Mouse (Mus musculus) c-Kit-positive CD71-negative TER-119-negative erythroid progenitor cells, embryonic 14.5 days (primary cell): ENCODE measurements around the gene Tmem88.

Source experiments
- DNase-seq: peaks from one replicate; pipeline ENCODE4 v3.0.0-alpha.2; 2013; ENCODE audit warnings: low read depth

Tmem88 gene

DNA sequence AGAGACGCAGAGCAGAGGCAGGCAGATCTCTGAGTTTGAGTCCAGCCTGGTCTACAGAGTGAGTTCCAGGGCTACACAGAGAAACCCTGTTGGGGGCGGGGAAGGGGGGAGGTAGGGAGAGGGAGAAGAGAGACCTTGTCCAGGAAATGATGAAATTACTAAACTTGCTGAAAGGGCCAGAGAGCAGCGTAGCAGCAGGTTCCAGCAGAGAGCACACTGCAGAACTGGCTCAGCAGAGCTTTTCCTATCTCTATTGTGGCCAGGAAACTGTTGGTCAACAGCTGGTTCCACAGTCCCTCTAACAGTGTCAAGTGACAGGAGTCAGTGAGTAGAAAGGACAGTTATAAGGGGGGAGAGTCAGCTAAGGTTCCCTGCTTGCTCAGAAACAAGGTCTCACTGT is 18.4 kb downstream of the Tmem88 start:
- no peak for DNase-seq

DNA sequence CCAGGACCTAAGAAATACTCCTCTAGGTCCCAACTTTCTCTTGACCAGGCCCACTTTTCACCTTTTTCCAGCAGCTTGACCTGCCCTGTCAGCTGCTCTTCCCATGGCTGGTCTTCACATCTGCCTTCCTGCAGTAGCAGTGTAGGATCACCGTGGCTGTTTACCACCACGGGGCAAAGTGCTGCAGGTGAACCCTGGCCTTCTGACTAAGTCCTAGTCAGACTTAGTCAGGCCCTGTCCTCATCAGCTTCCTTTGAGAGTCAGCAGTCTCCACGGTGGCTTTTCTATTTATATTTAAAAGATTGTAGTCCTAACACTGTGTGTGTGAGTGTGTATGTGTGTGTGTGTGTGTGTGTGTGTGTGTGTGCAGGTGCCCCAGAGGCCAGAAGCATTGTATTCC is 20.3 kb downstream of the Tmem88 start:
- DNase-seq: no peak

DNA sequence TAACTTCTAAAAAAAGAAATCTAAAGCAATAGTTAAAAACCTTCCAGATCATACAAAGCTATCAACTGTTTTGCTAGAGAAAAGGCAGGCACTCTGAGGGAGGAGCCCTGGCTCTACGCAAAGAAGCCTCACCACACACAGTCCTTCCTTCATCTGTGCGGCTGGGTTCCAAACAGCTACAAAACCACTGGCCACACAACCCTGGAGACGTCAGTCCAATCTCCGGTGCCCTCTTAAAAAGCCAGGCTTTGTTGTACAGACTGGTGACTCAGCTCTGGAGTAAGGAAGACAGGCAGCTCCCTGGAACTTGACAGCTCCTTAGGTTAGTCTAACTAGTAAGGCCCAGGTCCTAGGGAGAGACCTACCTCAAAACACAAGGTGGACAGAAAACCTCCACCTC is 22.4 kb downstream of the Tmem88 start:
- DNase-seq: no peak

DNA sequence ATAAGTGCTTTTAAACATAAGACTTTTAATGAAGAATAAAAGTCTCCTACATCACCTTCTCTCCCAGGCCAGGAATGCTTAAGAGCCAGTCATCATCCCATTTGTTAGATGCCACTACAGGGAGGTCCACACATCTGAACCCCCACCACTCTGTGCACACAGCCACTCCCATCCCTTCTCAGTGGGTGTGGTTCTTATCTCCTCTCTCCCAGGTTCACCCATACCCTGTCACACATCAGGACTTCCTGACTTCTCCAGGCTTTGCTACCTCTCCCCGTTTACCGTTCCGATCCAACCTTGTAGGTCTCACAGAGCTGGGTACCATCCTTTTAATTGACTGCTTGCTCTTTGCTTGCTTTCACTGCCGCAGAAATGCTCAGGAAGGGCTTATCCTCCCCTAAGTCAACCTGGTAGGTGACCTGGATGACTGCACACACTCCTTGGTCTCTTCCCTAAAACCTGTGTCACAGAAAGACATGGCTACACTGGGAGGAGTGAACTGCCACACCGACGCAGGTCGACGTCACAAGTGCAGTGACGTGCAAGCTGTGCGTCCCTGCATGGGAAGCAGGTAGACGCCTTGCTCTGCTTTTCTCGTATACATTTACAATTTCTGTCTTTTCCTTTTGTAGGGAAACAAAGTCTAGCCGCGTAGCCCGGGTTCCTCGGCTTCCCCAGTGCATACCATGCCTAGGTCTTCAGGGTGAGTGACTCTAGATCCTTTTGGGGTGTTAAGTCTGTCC is 24.6 kb downstream of the Tmem88 start:
- no peak for DNase-seq

DNA sequence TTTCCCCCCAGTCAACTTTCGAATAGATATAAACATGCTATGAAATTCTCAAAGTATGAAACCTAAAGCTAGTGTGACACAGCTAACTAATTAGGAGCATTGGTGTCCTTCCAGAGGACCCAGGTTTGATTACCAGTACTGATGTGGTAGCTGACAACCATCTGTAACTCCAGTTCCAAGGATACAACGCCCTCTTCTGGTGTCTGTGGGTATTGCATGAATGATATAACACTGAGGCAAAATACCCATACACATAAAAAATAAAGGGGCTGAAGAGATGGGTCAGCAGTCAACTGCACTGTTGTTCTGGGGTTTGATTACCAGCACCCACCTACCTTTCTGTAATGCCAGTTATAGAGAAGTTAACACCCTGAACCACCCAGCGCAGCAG is 25.3 kb downstream of the Tmem88 start:
- no peak for DNase-seq

DNA sequence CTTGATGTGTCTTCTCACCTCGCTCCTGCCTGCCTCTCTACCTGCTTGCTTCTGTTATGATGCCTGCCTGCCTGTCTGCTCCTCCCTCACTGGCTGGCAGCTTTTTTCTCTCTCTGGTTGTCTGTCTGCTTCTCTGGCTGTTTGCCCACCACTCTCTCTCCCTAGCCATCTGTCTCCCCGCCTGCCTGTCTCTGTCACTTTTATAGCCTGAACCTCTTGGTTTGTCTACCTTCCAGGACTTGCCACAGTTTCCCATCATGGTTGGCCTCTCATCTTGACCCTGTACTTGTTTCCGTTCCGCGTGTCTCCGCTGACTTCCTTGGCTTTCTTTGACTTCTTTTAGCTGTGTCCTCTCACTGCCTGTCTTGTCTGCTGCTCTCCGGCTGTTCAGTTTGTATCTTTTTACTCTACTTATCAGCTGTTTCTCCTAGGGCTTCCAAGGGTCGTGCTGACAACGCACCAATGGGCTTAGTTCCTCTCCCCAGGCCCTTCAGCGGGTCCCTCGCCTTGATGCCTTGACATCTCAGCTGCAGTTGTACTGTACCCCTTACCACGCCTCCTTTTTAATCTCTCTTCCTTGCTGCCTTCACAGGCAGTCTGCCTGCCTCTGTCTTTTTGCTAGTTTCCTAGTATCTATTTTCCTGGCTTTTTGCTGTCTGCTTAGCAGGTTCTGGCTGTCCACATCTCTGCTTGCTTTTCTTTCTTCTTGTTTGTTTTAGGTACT is 25.8 kb downstream of the Tmem88 start:
- DNase-seq: no peak

DNA sequence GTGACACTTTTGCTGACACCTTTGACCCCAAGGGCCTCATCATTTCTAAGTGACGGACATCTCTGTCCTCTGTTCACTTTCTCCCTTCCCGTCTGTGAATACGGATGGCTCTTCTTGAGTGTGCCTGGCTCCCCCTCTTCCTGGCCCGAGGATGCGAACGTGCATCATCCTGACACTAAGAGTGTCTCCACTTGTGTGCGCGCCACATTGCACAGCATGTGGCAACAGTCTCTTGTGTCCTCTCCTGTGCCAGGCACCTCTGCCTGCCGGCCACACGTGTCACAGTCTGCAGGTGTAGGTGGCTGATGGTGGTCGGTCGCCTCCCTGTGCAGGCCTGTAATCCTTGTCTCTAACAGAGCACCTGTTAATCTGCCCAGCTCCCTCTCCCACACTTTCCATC is 26.4 kb downstream of the Tmem88 start:
- DNase-seq: no peak

DNA sequence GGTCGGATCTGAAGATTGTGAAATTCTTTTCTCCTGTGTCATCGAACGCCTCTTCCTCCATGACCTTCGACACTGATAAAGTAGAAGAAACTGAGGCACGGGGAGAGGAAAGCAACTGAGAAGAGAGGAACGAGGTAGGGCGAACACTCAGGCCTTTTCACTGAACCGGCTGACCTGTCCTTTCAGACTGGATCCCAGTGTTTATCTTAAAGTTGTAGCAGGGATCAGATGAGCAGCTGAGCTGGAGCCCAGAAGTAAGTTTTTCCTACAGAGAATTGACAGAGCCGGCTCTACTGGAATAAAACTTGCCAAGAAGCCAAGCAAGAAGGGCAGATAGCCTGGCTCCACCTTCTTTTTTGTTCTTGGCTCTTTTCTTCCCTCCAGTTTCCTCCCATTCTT is 27.2 kb downstream of the Tmem88 start:
- no peak for DNase-seq

DNA sequence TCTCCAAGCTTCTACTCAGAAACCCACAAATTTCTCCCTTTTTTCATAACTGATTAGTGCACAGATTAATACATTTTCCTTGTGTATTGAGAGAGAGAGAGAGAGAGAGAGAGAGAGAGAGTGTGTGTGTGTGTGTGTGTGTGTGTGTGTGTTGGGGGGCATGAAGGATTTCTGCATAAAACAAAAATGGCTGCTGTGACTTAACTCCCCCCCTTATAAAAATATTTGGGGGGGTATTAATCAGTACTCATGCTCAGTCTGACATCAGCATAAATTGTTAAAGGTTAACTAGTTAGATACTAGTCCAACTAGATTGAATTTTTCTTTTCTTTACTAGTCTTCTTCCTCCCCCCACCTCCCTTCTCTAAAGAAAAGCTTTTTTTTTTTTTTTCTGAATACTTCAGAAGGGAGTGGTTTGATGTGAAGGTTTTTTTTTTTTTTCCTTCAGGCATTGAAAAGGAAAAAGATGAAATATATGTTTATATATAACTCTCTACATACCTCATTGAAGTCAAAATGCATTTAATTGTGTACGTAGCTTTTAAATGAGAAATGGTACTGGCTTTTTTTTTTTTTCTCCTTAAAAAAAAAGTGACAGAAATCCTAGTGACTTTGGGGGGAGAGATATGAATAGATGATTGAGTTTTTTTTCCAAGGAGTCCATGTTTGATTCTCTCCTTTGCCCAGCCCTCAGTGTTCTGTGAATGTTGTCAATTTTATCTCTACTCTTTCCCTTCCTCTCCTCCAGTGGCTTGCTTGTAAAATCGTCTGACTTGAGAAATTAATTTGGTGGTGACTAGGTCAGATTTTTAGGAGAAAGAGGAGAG is 27.8 kb downstream of the Tmem88 start:
- no peak for DNase-seq

DNA sequence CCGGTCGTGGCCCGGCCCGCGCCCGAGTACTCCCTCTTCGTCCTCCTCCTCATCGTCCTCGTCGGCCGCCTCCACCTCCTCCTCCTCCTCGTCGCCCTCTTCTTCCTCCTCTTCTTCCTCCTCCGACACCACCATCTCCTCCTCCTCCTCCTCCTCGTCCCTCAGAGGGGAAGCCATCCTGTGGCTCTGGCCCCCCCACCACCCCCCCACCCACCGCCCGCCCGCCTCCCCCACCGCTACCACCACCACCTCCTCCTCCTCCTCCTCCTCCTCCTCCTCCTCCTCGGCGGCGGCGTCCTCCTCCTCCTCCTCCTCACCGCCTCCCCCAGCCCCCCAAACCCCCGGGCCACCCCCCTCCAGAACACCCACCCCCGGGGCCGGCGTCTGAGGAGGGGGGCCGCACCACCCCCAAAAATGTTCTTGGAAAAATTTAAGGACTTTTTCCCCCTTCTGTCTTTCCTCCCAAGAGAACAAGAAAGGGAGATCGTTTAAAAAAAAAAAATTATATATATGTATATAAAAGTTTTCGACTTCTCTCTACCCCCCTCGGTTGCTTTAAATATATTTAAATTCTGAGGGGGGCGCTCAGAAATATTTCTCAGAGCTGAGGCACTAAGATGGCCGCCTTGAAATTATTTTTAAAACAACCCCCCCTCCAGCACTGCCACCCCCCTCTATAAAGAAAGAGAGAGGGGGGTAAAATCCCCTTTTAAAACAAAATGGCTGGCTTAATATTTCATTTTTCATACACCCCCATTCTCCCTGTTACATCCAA is 28.6 kb downstream of the Tmem88 start, which contains the start of gene Chd3:
Gene Chd3, minus strand, starts transcription at position 192 of the 775 bp plus-strand sequence.
- DNase-seq: no peak

DNA sequence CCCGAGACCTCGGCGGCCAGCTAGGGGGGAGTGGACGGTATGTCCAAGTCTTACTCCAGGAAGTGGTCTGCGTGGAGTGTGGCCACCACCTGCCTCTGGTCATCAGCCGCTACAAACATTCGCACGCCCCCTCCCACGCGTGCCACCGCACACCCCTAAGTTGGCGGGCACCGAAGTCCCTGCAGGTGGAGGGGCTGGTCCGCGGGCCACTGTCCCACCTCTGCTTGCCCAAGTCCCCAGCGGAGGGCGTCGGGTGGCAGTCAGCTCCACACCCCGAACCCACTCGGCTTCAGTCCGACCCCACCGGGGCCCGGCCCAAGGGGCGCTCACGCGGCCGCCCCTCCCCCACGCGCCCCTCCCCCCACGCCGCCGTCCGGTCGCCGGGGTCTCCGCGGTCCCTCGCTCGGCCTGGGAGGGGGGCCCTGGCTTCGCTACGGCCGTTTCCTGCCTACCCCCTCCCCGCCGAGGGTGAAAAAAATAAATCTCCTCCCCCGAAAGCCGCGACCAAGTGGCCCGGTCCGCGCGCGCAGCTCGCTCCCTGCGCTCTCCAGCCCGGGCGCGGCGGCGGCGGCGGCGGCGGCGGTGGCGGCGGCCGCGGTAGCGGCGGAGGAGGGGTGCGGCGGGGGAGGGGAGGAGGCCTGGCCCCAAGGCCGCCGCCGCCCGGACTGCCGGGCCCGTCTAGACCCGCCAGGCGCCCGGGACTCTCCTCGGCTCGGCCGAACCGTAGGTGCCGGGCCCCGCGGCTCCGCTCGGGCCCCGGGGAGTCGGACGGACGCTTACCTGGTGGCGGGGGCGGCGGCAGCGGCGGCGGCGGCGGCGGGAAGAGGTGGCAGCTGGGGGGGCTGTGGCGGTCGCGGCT is 29.4 kb downstream of the Tmem88 start:
- no peak for DNase-seq

DNA sequence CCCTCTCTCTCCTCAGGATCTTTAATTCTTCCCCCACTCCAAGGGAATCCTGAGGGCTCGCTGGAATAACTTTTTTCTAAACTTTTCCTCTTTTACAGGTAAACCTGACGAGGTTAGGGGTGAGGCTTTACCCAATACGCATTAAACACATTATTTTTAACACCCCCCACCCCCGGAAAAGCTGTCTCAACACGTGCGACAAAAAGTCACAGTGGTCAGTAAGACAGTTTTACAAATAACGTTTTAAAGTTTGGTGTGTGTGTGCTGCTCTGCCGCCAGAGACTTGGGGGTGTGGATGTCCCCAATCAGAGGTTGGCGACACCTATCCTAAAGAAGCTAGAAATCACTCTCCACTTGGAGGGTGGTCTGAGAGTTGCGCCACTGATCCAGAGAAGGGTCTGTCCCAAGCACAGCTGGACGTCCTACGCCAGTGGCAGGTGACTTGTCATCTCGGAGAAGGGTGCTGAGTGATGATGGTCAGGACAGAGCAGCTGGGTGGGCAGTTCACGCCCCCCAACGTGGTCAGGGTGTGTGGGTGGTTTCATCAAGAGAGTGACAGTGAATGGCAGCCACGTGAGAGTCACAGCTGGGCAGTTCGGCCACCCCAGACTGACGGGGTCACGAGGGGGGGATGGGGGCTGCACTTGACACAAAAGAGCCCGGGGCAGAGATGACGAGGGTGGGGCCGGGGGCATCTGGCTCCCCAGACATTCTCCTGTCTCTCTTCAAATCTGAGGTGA is 30.2 kb downstream of the Tmem88 start:
- DNase-seq: no peak

DNA sequence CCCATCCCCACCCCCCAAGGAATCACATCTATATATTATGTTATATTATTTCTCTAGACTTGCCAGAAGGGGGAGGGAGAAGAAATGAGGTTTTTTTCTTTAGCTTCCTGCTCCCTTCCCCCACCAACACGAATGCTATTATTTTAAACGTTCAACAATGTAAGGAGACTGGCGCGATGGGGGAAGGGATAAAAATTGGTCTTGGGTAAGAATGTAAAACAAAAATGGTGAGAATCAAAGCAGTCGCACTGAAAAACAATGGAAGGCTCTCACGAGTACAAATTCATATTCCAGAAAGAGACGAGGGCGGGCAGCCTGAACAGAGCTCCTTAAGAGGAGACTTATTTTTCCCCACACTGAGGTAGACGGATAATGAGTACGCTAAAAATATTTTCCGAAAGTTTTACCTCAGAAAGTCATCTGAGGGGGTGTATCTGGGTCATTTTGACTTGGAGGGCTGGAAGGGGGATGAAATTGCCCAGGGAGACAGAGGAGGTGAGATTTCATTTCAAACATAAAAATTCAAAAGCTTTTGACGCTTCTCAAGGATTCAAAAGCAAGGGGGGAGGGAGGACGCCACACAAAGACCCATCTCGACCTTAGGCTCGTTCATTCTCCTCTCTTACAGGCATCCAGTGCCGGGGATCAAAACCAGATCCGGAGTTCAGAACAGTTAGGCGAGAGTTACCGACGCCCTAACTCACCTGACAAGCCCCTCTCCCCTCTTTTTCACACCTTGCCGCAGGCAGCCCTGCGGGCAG is 31.0 kb downstream of the Tmem88 start:
- no peak for DNase-seq

DNA sequence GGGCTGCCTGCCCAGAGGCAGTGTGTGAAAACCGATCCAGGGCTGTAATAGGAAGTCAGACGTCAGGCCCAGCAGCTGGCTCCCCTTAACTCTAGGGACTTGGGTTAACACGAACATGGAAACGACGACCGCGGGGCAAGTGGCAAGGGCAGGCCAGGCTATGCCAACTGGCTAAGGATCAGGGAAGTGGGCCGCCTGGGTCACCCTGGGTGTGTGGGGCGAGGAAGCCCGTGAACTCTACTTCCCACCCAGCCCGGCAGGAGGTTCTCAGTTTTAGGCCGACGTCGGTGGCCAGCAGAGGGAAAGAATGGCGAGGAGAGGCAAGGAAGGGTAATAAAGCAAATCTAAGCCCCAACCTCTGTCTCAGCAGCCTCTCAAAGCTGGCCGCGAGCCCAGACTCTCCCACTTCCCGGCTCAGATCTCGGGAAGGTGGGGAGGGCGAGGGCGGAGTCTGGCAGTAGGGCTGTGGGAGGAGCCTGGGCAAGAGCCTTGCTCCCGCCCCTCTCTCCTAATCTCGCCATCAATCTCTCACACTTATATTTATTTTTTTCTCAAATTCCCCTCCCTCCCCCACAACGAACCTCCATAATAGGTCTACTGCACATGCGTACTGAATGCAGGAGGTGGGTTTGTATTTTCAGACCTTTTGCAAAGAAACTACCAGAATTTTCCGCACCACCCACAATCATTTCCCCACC is 31.7 kb downstream of the Tmem88 start:
- DNase-seq: peak; percentile 40

DNA sequence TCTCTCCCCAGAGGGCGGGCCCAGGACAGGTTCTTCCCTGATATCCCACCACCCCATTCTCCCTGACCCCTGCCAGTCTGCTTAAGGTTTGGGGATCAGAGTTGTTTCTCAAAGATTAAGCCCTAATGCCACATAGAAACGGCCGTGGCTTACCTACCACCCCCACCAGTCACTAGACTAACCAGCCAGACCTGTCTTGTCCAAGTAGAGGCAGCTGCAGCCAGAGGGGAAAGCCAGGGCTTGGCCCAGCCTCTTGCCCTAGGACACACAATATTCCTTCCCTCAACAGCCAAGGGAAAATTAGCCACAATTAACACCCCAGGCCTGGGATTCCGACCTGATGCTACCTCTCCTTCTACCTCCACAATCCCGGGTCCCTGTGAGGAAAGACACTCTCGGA is 32.3 kb downstream of the Tmem88 start:
- no peak for DNase-seq

DNA sequence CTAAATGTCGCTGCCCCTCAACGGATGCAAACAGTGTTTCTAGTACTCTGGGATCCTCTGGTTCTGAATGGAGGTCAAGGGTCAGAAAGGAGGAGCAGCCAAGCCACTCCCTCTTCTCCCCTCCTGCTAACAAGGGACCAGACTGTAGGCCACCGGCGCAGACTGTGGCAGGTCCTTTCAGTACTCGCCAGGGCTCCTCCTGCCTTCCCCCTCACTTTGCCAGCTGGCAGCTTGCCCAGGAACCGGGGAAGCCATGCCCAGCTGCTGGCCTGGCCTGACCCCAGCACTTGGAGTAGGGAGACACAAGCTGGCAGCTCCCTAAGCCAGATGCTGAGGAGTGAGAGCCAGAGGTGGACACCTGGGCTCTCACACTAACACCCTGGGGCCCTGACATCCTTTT is 33.1 kb downstream of the Tmem88 start:
- DNase-seq: no peak

DNA sequence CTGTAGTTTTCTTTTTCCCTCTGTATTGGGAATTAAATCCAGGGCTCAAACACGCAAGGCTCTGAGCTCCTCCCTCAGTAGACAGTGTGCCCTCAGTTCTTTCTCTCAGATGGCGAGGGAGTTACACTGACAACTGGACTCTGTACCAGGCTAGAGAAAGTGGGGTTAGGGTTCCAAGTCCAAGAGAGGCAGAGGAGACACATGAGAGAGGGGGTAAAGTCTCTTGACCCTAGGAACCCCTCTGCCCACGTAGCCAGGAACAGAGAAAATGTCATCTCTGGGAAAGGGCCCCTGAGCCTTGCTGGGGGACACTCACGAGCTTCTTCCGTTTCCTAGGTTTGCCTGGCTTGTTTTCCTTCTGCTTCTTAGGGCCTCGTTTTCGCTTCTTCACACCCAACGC is 33.7 kb downstream of the Tmem88 start:
- no peak for DNase-seq

DNA sequence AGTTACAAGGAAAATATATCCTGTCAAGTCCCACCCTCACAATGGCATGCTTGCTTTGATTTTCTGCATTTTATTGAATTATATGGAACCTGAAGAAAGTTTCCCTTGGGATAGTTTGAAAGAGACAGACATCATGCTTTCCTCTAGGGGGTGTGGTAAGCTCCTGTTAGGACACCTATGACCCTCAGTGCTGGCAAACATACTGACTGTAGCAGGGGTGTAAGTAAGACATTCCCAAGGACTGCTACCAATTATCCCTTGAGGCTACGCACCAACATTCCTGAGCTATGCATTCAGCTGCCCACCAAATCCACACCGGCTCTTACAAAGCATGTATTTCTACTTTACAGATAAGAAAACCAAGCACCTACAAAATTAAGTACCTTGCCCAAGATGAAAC is 35.6 kb downstream of the Tmem88 start:
- no peak for DNase-seq

DNA sequence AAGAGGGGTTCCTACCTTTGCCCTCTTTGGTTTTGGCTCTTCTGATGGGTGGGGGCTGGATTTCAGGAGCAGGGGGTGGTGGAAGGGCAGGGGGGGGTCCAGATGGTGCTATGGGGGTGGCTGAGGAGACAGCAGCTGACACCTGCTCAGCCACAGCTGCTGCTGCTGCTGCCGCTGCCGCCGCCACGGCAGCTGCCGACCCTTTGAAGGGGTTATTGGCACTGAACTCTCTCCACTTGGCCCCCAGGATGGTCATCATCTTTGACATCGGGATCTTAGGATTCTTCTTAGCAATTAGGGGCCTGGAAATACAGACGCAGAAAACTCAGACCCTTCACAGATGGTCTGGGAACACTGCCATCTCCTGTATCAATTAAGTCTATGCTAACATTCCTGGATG is 36.0 kb downstream of the Tmem88 start:
- no peak for DNase-seq
